Mouse (Mus musculus) erythroblast, adult 5-6 weeks (primary cell): ENCODE results near the gene Cfap69. TPM values are rescaled to one million over a fixed set of nuclear protein-coding genes. Genes with fewer than 3 reads are reported as not detected.
A peak's percentile ranks its signal among the peaks of the same experiment; 100 is the strongest.

Experiments
- ATAC-seq: replicated peaks from 2 replicates; pipeline ENCODE4 v1.8.0; 2016; ENCODE audit warnings: moderate number of reproducible peaks, mild to moderate bottlenecking, moderate TSS enrichment, inconsistent platforms; ENCODE audit not compliant: poor library complexity, low FRiP score, severe bottlenecking
- total RNA-seq, 2 experiments: library from RNA; stranded (forward) in 1 of 2; stranded (reverse) in 1 of 2; fragments of 150-400 nt in 1 of 2; fragments of 200-764, 138-1000 nt in 1 of 2; gene quantifications; 2 replicates each; pipeline versions ENCODE4 v1.2.3 to v1.2.4; 2015 to 2017; ENCODE audit warnings: low replicate concordance in 2 of 2

The Cfap69 gene
- total RNA-seq, 2 experiments from 2014 or later, result not detected

- no peak for ATAC-seq
Measured at GRCm38 (mm10) chr5:5663057-5663456, 982 bp downstream of the Cfap69 start.

- no peak for ATAC-seq
Measured at GRCm38 (mm10) chr5:5658680-5659079, 5.4 kb downstream of the Cfap69 start.

- no peak for ATAC-seq
Measured at GRCm38 (mm10) chr5:5657932-5658331, 6.1 kb downstream of the Cfap69 start.

- ATAC-seq, result no peak
Measured at GRCm38 (mm10) chr5:5648817-5649569, 15.0 kb downstream of the Cfap69 start.

- ATAC-seq, result no peak
Measured at GRCm38 (mm10) chr5:5646173-5646572, 17.9 kb downstream of the Cfap69 start.

- no peak for ATAC-seq
Measured at GRCm38 (mm10) chr5:5638496-5638895, 25.5 kb downstream of the Cfap69 start.

GRCm38 (mm10) chr5:5625491-5625890 lies 38.5 kb downstream of the Cfap69 start:
- ATAC-seq, result no peak

DNA sequence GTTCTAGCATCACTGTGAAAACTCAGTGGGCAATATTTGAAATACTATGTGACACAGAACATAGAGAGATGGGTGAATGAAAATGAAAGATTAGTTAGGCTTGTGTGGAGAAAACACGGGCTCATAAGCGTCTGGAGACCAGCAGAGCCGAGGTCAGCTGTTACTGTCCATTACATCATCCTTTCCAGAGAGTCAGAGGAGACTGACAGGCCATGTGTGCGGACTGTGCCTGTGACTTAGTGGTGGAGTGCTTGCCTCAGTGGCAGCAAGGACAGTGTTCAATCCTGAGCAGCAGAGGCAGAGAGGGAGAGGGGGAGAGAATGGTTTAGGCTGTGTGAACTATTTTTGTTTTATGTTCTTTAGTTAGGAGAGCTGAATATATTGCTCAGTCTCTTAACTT lies 45.7 kb downstream of the Cfap69 start:
- no peak for ATAC-seq

DNA sequence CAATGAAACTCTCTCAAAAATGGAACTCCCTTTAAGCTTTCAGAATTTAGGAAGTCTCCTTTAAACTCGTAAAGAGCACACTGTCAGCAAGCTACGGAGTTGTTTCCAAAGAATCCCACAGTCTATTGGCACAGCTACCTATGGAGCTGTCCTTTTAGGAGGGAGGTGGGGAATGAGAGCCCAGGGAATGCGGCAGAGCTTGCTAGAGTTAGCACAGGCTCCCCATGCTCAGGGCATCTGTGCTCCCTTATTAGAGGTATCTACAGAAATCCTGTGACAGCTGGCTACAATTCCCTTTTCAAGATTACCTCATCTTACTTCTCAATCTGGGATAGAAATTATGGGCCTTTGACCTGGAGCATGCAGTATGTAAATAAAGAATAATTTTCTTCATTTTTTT lies 53.5 kb downstream of the Cfap69 start:
- ATAC-seq, result no peak

- ATAC-seq, result no peak
Measured at GRCm38 (mm10) chr5:5587686-5588085, 76.4 kb downstream of the Cfap69 start.

- ATAC-seq, result no peak
Measured at GRCm38 (mm10) chr5:5573749-5574317, 90.2 kb downstream of the Cfap69 start, which contains the start of gene Gm8773. Gene Gm8773, plus strand, starts transcription at chr5:5573799.

GRCm38 (mm10) chr5:5562435-5562834 lies 101.6 kb downstream of the Cfap69 start:
- ATAC-seq, result no peak

GRCm38 (mm10) chr5:5561041-5561706 lies 102.9 kb downstream of the Cfap69 start:
- no peak for ATAC-seq

GRCm38 (mm10) chr5:5559798-5560197 lies 104.2 kb downstream of the Cfap69 start:
- ATAC-seq, result no peak

DNA sequence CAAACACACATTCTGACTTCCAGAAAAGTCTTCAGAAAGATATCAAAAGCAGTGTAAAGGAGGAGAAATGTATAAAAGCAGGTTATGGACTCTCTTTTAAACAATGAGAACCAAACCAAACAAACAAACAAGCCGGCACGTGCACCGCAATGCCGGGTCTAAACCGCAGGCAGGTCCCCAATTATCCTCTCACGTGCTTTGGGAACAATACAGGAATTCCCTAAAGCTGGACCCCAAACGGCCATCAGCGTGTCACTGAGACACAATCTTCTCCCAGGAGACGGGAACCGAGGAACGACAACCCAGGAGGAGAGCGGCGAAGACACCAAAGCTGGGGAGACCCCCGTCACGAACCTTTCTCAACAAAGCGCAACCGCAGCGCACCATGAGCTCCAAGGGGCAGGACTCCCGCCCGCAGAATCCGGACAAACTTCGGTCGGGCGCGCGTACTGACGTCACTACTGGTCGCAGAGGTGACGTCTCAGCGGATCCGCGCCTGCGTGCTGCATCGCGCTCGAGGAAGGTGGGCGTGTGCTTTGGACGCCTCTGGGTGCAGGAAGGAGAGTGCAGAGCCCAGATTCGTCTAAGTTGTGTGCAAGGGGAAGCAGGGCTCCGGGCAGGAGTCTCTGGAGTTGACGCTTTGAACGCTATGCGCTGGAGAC lies 104.8 kb downstream of the Cfap69 start, which contains the start of gene Gtpbp10:
Gene Gtpbp10, minus strand, starts transcription at position 460 of the 662 bp plus-strand sequence.
- ATAC-seq, result peak; percentile 99

- no peak for ATAC-seq
Measured at GRCm38 (mm10) chr5:5551110-5551509, 112.9 kb downstream of the Cfap69 start.

DNA sequence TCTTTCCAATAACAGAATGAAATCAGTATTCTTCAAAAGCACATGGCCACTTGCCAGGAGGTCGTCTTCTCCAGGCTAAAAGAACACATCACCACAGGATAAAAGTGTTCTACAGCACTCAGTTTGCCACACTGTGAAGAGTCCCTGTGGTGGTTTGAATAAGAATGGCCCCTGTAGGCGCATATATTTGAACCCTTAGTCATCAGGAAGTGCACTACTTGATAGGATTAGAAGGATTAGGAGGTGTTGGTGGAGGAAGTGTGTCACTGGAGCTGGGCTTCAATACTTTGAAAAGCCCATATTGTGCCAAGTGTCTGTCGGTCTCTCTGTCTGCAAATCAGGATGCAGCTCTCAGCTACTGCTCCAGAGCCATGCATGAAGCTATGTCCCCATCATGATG lies 123.7 kb downstream of the Cfap69 start:
- ATAC-seq, result no peak

DNA sequence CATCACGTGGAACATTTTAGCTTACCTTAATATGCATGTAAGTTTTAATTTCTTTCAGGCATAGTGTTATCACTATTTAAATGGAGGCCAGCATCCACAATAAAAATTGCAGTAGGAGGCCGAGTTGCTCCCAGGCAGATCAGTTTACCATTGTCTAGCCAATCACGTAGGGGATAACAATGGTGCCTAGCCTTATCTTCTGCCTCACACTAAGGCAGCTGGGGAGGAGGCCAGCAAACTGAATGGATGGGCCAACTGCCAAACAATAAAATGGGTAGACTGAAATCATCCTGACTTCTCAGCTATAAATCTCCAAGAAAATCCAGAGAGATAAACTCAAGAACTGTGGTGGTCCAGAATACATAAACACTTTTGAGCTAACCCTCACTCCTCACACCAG lies 124.3 kb downstream of the Cfap69 start:
- ATAC-seq, result no peak

- no peak for ATAC-seq
Measured at GRCm38 (mm10) chr5:5536131-5536530, 127.9 kb downstream of the Cfap69 start.

- ATAC-seq, result no peak
Measured at GRCm38 (mm10) chr5:5533656-5534420, 130.2 kb downstream of the Cfap69 start.
